Mouse (Mus musculus): ENCODE data around the gene Gpc6.
A peak's percentile ranks its signal among the peaks of the same experiment; 100 is the strongest.

Gene Gpc6

DNA sequence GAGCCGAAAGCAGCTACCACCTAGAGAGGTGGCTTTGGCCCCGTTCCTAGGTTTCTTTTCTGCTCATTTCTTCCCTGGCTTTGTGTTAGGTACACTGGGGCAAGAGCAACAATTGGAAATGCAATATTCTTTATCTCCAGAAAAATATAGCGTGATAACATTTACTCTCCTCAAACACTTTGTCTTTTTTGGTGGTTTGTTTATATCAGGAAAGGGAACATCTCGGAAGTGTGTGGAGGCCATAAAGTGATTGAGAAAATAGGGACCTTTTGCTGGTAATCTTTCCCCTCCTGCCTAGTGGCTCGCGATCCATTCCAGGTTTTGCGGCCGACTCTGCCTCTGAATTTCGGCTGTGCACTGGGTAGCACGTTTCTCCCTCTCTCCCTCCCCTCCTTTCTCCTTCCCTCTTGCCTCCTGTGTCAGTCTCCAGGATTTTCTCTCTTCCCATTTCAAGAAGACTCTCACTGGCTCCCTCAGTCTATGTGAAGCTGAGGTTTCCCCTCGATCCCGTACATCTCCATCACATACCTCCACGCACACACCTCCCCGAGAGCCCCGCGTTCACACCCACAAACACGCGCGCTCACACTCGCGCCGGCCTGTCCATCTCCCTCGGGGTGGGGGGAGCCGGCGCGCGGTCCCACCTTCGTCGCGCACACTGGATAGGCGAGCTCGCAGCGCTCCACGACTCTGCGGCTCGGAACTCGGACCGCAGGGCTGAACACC, at the start of gene Gpc6:
Gene Gpc6 (plus strand): TSS at position 440 of the 726 bp plus-strand sequence.
- peak; percentile 97 for DNase-seq

DNA sequence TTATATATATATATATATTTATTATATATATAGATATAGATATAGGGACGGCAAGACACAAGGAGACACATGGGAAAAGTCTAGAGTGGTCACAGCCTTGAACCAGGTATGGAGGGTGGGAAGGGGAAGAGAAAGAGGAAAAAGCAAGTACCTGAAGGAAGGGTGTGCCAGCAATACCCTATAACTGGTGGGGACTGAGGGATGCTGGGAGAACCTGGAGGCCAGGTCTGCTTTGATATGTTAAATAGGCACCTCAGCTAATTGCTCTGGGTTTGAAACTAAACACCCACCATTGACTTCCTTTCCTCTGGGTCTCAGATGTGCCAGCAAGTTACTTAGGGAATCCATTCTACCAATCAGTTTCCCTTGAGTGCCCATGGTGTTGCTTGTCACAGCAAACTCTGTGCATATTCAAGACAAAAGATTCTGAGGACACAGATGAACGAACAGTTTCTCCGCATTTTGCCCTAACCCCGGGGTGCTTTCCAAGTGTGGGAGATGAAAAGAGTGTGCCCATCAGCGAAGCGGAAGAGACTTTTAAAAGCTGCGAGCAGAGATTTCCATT, 42.6 kb upstream of the Gpc6 start:
- DNase-seq, result no peak

DNA sequence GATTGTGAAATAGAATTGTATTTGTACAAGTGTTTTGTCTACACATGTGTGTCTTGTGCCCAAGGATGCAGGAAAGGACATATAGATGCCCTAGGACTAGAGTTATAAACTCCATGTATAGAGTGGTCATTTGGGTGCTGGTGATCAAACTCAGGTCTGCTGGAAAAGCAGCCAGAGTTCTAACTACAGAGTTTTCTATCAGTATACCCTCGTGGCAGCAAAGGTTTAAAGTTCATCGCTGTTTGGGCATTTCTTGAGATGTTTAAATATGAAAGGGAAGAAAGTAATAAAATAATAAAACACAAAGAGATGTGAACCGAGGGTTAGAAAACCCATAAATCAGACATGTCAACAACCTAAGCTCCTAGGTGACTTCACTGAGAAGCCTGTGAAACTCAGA, 30.8 kb upstream of the Gpc6 start:
- DNase-seq, result no peak

DNA sequence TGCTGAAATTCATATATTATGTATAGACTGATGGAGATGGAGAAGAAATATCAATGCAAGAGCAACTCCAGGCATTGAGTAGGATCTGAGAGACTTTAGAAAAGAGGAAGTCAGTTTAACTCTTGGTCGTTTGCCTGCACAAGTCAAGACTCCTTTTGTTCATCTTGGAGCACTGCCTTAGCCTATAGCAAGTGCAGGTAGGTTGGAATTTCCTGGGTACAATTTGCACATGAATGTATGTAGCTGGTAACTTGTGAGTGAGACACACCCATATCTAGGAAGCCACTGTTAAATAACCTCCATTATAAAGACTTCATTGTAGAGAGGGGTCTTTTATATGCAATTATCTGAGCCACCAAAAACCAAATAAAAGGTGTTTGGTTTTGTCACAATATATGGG, 27.1 kb upstream of the Gpc6 start:
- no peak for DNase-seq

DNA sequence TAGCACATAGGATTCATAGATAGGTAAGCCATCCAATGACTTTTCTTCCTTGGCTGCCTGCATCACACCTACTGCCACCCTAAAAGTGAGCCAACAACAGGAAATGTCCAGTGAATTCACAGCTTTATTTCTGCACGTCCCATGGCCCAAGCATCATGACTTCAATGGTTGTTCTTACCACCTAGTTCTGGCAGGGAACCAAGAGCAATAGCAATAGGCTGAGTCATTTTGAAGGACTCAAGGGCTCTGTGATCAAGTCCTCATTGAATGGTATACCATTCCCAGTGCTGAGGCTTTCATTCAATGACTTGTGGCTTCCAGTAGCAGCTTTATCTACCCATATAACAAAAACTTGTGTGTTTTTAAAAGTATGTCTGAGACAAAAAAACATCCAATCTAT, 13.3 kb upstream of the Gpc6 start:
- no peak for DNase-seq

DNA sequence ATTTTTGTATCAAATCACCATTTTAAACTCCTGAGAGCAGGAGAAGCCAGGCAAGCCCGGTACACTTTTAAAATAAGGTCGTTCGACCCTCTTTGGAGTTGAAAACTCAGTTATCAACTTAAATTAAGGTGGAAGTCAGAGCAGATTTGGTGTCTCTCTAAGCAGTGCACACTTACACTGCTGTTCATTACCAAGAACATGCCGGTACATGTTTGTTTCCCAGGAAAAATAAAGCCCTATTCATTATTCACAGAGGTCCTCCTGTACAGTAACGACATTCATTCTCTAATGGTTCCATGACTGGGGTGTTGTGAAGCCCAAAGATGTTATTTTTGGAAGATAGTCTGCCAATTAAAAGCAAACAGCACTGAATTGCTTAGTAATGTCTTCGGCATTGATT, 8.2 kb upstream of the Gpc6 start:
- DNase-seq, result no peak

DNA sequence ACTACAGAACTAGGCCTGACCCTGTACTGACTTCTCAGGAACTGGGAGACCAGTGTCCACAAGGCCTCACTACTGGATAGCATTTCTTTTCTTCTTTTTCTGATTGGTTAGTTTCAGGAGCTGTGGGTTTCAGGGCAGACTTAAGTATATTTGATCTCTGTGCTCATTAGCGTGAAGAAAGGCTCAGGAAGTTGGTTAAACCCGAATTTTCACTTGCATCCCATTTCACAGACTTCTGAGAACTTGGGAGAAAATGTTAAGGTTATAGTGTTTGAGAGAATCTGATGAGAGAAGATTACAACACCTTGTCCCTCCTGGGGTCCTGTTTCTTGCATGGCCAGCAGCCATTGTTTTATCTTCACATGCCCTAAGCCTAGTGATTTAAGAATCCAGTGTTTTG, 849 bp upstream of the Gpc6 start:
- peak; percentile 50 for DNase-seq

DNA sequence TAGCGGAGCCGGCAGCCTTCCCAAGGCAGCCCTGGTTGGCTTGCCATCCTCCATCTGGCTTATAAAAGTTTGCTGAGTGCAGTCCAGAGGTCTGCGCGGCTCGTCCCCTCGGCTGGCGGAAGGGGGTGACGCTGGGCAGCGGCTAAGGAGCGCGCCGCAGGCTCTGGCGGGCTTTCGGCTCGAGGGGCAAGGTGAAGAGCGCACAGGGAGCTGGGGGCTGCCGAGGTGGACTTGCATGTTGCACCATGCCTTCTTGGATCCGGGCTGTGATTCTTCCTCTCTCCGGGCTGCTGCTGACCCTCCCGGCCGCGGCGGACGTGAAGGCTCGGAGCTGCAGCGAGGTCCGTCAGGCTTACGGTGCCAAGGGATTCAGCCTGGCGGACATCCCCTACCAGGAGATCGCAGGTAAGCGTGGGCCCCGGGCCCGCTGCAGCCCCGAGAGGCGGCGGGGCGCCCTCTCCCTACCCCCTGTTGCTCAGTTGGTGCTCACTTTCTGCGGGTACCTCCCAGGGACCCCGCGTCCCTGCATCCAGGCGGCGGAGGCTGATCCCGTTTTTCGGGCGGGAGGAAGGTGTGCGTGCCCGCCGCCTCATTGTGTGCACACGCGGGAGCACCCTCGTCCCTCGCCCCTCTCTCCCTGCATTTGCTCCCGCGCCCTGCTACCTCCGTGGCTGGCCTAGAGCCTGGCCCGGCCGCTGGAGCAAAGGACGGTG, 732 bp downstream of the Gpc6 start:
- DNase-seq, result peak; percentile 94

DNA sequence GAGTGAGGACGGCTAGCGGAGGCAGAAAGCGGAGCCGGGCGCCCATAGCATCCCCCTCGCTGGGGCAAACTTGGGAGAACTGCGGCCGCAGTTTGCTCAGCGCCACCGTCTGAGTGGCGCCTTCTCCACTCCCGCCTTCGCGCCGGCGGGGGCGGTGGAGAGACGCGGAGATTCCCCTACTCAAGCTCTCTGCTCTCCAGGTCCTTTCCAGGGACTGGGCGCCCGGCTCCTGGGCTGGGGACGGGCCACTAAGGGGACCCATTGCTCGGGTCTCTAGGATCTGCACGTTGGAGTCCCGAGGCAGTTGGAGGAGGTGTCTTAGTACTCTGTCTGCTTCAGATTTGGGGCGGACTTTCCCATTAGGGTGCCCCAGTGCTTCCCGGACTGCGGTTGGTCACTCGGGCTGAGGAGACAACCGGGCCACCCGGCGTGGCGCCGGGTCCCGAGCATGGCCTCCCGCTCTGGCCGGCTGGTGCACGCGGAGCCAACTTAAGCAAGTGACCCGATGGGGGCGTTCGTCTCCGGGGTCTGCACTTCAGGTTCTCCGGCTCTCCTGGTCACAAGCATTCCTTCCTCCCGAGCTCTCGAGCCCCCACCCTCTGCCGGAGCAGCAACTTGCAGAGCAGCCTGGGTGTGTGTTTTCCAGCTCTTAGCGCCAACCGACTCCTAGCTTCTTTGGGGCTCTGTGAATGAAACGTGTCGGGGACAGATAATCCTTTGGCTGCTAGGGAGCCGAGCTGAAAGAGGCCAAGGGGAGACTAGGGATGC, 1.5 kb downstream of the Gpc6 start:
- DNase-seq, result peak; percentile 97

DNA sequence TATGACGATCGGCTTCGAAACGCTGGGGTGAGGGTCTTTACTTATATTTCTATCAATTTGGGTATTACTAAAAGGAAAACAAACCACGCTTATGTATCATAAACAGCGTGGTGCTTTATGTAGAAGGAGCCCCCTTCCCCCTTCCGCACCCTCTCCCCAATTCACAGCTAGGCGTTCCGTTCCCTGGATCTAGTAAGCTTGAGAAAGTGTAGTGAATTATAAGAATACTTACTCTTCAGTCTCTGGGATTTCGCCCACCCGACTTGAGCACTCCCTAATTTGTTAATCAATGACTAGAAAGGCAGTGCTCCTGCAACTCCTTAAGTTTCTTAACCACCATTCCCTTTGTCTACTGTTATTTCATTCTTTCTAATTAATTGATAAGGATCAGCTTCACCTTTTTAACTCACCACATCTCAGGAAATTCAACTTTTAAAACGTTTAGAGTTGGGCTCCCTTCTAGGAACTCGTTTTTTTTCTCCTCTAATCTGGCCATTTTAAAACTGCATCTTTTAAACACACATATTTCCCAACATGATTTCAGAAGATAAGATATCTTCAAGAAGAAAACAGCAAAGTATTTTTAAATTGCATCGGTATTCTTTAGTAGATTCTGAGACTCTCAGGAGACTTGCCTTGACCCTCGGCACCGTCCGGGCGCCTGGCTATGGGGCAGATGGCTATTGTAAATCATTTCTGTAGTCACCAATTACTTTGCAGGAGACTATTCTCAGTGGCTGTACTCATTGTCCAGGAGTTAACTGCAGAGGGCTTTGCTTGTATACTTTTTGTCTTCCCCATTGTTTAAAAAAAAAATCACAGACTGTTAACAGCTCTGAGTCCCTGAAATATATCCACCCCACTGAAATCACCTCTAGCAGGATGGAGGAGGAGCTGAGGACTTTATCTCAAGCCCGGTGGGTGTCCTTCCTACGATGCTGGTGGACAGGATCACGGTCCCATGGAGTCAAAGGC, 2.5 kb downstream of the Gpc6 start:
- peak; percentile 67 for DNase-seq

DNA sequence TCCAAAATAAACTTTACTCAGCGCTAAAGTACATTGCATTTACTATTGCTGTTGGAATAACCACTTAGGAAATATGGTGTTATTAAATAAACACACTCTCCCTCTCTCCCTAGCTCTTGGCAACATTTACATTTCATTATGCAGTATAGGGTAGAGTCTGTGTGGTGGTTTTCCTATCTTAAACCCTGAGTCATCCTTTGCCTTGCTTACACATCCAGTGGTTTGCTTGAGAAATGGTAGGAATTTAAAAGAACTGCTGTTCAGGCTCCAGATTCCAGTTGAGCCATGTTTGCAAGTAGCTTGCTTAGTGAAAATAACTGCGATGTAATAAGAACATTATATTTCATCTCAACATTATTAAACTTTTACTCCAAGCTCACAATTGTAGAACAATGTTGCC, 3.3 kb downstream of the Gpc6 start:
- no peak for DNase-seq

DNA sequence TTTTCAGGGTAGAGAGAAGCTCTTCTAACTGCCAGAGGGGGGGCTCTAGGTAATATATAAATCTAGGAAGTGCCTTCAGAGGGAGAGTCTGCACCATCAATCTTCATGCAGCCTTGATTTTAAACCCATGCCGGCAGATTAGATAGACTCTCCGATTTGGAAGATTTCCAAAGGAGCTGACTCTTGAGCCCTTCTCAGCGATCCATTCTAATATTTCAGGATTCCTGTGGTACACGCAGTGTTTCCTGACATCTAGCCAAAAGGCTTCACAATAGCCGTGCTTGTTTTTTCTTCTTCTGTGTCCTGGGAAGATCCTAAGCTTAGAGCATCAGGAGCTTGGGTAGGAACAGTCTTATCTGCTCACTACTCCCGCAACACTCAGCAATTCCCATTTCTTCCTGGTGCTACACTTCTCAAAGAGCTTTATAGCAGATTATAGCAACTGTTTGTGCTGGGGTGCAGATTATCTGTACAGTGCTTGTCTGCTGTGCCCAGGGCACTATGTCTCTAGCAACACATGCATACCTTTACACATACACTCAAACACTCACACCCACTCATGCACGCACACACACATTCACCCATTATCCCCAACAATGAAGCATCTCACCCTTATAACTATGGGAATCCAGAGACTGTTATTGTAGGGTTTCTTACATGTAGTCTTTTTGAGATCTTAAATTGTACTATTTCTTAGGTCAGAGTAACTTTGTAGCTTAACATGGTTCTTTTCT, 3.8 kb downstream of the Gpc6 start:
- DNase-seq, result peak; percentile 80

DNA sequence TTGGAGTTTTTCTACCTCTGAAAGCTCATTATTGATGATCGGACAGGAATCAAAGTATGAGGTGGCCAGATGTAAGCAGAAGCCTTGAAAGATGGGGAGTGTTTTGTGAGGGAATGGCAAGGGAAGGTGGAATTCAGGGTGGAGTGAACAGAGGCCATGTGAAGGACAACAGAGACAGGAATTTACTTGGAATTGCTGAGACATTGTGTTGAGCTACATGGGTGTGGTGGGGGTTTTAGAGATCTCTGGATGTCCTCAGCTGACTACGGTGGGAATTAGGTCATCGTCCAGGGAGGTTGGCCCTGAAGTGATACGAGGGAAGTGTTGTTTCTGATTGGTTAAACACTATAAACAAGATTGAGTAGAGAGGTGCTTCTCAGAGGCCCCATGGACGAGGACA, 8.7 kb downstream of the Gpc6 start:
- no peak for DNase-seq

DNA sequence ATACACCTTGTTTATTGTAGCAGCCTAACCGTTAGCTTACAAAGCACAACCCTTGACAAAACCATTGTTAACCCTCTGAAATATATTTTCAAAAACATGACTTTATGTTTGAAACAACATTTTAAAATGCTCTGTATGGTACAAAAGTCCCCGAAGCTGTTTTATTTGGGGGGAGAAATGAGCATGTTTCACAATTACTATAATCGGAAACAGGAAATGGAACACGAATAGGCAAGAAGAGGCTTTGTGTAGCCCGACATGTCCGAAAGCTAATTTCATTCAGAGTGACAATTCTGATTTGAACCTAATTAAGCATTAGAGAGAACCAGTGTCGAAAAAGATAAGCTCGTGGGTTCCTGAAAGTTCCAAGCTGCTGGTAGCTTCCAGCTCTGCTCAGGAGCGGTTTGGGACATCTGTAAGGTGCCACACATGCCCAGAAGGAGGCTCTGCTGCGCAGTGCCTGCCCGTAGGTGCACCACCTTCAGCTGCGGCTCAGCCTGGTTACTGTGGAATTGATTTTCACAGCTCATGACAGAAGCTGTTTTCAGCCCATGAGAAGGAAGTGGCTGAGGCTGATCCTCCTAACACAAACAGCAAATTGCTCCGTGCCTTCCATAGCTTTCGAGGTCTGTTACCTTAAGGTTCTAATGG, 12.9 kb downstream of the Gpc6 start:
- DNase-seq, result no peak

DNA sequence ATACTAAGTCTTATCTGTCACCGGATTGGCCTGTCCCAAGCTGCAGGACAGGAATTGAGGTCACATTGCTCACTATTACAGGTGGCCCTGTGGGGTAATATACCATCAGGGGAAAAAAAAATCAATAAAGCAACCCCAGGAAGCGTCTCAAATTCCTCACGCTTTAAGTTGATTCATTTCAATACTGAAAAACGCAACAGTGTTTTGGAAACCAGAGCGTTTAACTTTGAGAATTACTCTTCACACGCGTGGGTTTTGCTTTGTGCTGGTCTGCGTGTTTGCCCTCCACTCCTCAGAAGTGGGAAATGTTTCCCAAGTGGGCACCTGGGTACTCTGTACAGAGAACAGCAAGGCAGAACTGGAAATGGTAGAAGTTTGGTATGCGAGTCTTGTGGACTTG, 13.6 kb downstream of the Gpc6 start:
- DNase-seq, result no peak

DNA sequence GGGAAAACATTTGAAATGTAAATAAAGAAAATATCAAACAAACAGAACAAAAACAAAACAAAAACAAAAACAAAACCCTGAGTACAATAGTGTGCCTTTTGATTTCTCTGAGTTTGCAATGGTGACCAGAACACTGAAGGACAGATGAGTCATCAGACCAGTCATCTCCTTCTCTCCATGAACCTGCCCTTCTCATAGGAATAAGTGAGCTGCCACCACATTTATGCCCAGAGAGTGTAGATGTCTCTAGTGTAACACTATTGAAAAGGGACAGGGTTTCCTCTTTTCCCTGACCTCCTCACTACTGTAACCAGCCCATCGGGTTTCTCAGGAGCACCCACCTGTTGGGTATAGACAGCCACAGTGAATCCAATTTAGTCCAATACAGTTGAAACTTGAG, 14.4 kb downstream of the Gpc6 start:
- no peak for DNase-seq

DNA sequence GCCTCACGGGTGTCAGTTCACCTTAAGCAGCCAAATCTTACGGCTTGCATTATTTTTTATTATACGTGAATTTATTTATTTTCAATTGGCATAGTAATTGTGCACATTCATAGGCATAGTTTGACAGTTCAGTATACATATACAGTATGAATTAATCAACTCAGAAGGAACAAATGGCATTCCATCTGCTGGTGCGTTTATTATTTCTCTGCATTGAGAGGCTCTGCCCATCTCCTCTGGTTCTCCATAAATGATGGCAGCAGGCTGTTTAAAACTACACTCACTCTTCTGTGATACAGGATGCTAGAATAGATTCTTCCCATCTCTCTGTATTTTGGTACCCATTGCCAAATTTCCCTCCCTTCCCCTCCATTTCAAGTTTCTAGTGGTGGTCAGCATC, 16.7 kb downstream of the Gpc6 start:
- DNase-seq, result no peak

DNA sequence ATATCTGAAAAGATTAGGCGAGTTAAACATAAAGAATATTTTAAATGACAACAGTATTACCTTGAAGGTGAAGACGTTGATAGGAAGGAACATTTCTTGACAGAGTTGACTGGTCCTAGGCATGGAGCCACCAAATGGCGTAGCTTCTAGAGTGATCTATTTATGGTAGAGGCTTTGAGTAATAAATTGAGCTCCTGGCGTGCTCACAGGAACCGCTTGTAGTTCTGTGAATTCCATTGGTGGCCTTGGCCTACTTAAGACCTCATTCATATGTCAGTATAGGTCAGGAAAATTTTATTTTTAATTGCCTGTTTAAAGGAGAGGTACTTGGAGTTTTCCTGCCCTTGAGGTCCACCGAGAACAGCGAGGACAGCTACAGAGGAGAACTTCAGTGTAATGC, 18.6 kb downstream of the Gpc6 start:
- DNase-seq, result no peak

DNA sequence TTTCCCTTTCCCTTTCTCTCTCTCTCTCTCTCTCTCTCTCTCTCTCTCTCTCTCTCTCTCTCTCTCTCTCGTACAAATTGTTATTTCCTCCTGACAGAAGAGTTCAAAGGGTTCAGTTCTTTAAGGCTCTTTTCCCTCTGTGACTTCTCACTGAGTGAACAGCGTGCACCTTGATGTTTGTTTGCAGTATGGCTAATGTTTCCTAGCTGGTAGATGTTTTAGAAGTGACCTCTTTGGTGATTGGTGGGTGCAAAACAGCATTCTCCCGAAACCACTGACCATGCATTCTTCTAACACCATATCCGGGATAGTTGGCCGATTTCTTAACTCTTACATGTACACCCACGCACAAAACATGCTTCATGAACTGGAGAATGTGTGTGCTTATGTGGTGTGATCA, 20.9 kb downstream of the Gpc6 start:
- no peak for DNase-seq

DNA sequence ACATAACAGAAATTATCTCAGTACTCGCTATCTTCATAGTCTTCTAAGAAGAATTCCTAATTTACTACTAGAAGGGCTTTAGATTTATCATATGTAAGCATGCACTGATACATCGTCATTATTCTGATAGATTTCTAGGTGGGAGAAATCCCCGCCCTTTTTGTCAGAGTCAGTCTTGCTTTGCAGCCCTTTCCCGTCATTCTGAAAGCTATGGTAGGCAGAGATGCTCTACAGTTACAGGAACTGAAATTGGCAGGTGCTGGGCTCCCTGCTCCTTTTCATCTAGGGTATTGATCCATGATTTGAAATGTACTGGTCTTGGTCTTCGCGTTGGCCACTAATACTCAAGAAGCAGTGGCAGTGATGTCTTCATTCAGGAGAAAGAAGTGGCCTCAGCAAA, 22.3 kb downstream of the Gpc6 start:
- no peak for DNase-seq

DNA sequence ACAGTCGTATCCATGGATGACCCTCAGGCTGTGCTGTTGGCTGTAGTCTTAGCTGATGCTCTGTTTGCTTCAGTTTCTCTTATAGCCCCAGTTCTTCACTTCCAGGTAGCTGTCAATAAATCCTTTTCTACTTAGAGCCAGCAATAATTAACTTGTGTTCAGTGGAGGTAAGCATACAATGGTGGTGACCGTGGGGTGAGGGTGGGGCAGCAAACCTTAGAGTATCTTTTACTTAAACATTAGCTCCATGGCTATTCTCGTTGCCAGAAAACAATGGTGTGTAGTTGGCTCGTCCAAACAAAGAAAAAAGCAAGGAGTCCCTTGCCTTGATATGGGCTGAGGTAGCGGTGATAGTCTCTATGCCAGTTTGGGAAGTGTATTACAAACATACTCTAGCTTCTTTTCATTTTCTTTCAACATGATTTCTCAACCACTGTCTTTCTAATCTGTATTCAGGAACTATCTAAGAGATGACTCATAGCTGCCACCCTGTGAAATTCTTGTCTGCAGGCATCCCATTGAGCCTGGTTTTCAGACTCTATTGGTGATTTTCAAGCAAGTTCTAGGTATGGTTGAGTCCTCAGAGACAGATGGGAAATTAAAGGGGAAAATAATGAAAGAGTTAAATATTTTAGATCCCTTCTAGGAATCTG, 22.9 kb downstream of the Gpc6 start:
- no peak for DNase-seq

All from heart, adult 11 months (tissue).